Mouse (Mus musculus) midbrain, embryonic 12.5 days (tissue): ENCODE results near the gene Psmc3ip. TPM values are rescaled to one million over a fixed set of nuclear protein-coding genes. Genes with fewer than 3 reads are reported as not detected.

Experiments
- ATAC-seq: fragments of 200-750 bp; cut with Nextera tagmentation; 2 replicates; pipeline ENCODE4 v1.8.0; 2017; ENCODE audit warnings: low read depth, moderate TSS enrichment, moderate library complexity; ENCODE audit not compliant: low FRiP score
- H3K27ac ChIP-seq: fragments of 300-500 bp; sonication (generic); replicated peaks from 2 replicates; pipeline ENCODE4 v1.5.1; 2016; ENCODE audit warnings: mild to moderate bottlenecking
- H3K27me3 ChIP-seq: fragments of 300-500 bp; sonication (generic); 2 replicates; pipeline ENCODE4 v1.6.1; 2016; ENCODE audit warnings: mild to moderate bottlenecking
- H3K36me3 ChIP-seq: fragments of 300-500 bp; sonication (generic); 2 replicates; pipeline ENCODE4 v1.6.1; 2016
- H3K4me1 ChIP-seq: fragments of 300-500 bp; sonication (generic); 2 replicates; pipeline ENCODE4 v1.6.1; 2016
- H3K4me2 ChIP-seq: fragments of 300-500 bp; sonication (generic); replicated peaks from 2 replicates; pipeline ENCODE4 v1.6.1; 2016; ENCODE audit warnings: mild to moderate bottlenecking, moderate library complexity
- H3K4me3 ChIP-seq: fragments of 300-500 bp; sonication (generic); 2 replicates; pipeline ENCODE4 v1.5.1; 2016; ENCODE audit warnings: mild to moderate bottlenecking
- H3K9ac ChIP-seq: fragments of 300-500 bp; sonication (generic); replicated peaks from 2 replicates; pipeline ENCODE4 v1.6.1; 2016; ENCODE audit warnings: mild to moderate bottlenecking, moderate library complexity
- H3K9me3 ChIP-seq: fragments of 300-500 bp; sonication (generic); 2 replicates; pipeline ENCODE4 v1.6.1; 2016; ENCODE audit warnings: mild to moderate bottlenecking
- WGBS: fragments of 180-500 bp; shearing (Covaris S2); methylation state at CpG from one replicate; pipeline ENCODE4 v1.1.7; 2016; 5-methylcytosine and 5-hydroxymethylcytosine counted together
- polyA plus RNA-seq: library from polyadenylated mRNA; unstranded; fragments of >200 nt; fragmentation: Nextera tagmentation; extraction: Ambion mirVana; gene quantifications from 2 replicates; pipeline ENCODE4 v1.2.1, GENCODE M21; 2016

Psmc3ip gene
- polyA plus RNA-seq, 1 experiment from 2014 or later = 41.7 TPM

DNA sequence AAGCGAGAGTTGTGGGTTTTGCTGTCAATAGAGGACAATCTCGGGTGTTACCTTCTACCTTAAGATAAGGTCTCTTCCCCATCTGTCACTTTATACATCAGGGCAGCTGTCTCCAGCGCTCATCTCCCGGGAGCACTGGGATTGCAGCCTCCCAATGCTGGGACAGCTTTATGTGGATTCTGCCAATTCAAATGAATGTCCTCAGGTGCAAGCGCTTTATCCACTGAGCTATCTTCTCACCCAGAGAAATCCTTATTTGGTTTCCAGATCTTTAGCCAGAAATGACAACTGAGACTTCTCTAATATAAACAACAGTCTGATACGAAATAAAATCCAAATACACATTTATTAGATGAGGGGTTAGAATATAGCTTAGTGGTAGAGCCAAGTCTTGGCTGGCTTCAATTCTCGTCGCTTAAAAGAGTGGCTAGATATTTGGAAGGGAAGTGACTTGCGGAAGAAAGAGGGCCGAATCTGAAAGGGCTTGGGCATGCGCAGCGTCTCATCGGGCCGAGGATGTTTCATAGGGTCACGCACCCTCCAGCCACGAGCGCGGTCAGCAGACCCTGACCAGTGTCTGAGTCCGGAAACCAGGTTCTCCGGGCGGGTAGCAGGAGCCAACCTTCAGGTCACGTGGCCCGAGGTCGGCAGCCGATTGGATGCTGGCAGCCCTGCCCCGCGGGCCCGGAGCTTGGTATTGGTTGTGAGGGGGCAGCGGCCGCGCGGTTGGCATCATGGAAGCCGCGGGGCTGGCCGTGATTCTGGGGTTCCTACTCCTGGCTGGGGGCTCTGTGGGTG, 25.6 kb downstream of the Psmc3ip start, which contains the start of gene Naglu:
Gene Naglu (plus strand): TSS at position 622 of the 798 bp plus-strand sequence.
- H3K4me2 ChIP-seq = peak within 1 kb of the TSS; percentile 99
- no peaks in the 10 kb centered on the region for H3K9me3 ChIP-seq
- peak within 1 kb of the TSS; percentile 85 for H3K4me3 ChIP-seq
- WGBS = 4% methylated on average over 35 of the region's 35 CpGs
- ATAC-seq = peak; percentile 92
- peak within 1 kb of the TSS; percentile 80 for H3K9ac ChIP-seq
- H3K4me1 ChIP-seq = peaks cover 18% of the 10 kb centered on the region
- peaks cover 28% of the 10 kb centered on the region for H3K27me3 ChIP-seq
- 0 out of 2 replicates have a peak within 1 kb of the TSS, but pooled peaks have one; percentile 20 for H3K27ac ChIP-seq
- H3K36me3 ChIP-seq = no peaks in the 10 kb centered on the region

DNA sequence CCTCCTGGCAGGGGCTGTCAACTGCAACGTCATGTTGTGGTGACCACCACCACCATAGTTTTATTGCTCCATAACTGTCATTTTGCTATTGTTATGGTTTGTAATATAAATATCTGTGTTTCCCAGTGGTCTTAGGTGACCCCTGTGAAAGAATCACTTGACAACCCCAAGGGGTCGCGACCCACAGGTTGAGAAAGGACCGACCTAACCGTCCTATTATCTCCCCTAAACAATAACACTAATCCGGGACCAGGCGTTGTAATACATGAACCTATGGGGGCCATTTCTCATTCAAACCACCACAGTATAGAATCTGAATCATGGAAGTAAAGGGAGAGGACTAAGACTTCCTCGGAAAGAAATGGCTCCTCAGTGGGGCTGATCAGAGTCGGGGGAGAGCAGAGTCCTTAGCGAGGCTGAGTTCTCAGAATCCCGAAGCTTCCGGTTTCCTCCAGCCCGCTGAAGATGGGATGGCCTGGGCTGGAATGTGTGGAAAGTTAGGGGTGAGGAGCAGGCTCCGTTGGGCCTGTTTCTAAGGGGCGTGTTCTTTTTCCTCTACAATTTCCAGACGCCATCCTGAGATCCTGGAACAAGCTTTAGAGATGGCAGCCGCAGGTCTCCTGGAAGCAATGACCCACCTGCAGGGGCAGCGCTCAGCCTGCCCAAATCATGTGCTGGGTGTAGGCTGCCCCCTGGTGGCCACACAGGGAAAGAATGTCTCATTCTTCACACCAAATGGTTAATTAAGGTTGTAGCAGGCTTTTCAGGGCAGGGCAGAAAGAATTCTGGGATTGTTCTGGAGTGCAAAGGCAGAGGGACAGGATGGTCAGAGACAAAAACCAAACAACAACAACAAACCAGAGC, 28.5 kb downstream of the Psmc3ip start:
- Histone ChIP-seq H3K4me3 (peak overlapping the region; percentile 35), H3K36me3 (peaks cover 25% of the 10 kb centered on the region), H3K9ac (no peak overlapping the region; the same call in 1 of the 2 replicates), H3K4me2 (peak overlapping the region; percentile 60), H3K27me3 (peaks cover 20% of the 10 kb centered on the region), H3K4me1 (peaks cover 18% of the 10 kb centered on the region), H3K27ac (0 out of 2 replicates have a peak overlapping the region, but pooled peaks have one; percentile 22), H3K9me3 (no peaks in the 10 kb centered on the region)
- WGBS = 14% methylated on average over 18 of the region's 18 CpGs
- 0 out of 2 replicates have a peak, but pooled peaks have one; percentile 41 for ATAC-seq

DNA sequence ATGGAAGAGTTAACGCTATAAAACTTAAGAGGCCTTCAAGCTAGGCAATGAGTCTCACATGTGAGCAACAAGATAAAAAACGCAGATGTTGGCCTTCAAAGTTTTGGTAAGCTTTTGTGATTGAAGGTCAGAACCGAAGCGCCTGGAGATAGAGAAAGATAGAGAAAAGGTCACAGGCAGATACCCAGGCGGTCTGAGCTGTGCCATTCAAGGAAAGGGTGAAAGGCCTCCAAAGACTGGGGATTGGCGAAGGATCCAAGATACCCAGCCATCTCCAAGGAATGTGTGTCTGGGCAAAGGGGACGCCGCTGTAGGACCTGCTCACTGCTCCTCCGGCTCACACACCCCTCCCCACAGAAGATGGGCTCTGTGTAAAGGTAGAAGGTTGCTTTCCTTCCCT, 30.2 kb downstream of the Psmc3ip start:
- Histone ChIP-seq H3K9ac (no peak overlapping the region), H3K27ac (no peak overlapping the region), H3K27me3 (peaks cover 8% of the 10 kb centered on the region), H3K4me3 (no peak overlapping the region), H3K9me3 (no peaks in the 10 kb centered on the region), H3K4me1 (peaks cover 8% of the 10 kb centered on the region), H3K4me2 (no peak overlapping the region), H3K36me3 (peaks cover 43% of the 10 kb centered on the region)
- 92% methylated on average over 9 of the region's 9 CpGs for WGBS
- no peak for ATAC-seq

DNA sequence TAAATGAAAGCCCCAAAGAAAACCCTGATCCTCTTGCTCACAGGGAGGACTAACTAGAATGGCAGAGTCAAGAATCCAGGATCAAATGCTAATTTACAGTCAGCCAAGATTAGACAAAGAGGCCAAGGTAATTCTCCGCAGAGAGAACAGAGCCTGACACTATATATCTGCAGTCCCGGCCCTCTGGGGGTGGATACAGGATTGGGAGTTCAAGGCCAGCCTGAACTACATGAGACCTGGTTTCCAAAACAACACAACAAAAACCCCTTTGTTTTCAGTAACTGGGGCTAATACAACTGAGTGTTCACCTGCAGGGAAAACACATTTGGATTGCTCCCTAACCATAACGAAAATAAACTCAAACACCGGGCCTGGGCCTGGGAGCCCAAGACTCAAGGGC, 30.8 kb downstream of the Psmc3ip start:
- Histone ChIP-seq H3K27me3 (peaks cover 8% of the 10 kb centered on the region), H3K27ac (0 out of 2 replicates have a peak overlapping the region, but pooled peaks have one; percentile 58), H3K36me3 (peaks cover 48% of the 10 kb centered on the region), H3K9ac (no peak overlapping the region), H3K9me3 (no peaks in the 10 kb centered on the region), H3K4me1 (peaks cover 7% of the 10 kb centered on the region), H3K4me2 (no peak overlapping the region), H3K4me3 (no peak overlapping the region)
- WGBS = 88% methylated on average over 4 of the region's 4 CpGs
- no peak for ATAC-seq

DNA sequence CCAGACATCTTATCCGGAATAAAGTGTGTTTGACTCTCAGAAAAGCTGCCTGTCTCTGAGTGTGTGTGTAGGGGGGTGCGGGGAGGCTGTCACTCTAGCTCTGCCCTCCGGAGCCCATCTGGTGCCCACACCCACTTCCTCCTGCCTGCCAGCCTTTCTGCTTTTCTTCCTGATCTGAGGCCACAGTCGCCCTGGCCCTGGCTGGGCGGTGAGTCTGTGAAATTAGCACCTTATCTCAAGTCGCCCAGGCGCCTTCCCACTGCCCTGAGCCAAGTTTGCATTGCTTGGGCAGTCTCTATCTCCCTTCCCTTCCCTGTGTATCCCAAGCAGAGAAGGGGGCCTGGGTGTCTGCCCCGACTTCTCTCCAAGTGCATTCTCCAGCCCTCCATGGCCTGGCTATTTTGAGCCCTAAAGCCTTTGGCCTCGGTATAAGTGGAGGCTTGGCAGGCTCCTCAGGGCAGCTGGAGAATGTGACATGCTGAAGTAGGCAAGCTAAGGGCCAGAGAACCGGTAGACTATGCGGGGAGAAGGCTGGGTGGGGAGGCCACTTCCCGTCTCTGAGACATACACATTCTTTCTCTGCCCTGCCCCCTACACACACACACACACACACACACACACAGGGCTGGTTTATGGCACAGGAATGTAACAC, 31.4 kb downstream of the Psmc3ip start:
- 69% methylated on average over 12 of the region's 12 CpGs for WGBS
- peak overlapping the region; percentile 58 for H3K27ac ChIP-seq
- no peak overlapping the region for H3K9ac ChIP-seq
- H3K36me3 ChIP-seq = peaks cover 55% of the 10 kb centered on the region
- H3K4me2 ChIP-seq = no peak overlapping the region
- no peaks in the 10 kb centered on the region for H3K9me3 ChIP-seq
- no peak overlapping the region for H3K4me3 ChIP-seq
- peaks cover 5% of the 10 kb centered on the region; the same call in 1 of the 2 replicates for H3K4me1 ChIP-seq
- no peak for ATAC-seq
- H3K27me3 ChIP-seq = peaks cover 8% of the 10 kb centered on the region

DNA sequence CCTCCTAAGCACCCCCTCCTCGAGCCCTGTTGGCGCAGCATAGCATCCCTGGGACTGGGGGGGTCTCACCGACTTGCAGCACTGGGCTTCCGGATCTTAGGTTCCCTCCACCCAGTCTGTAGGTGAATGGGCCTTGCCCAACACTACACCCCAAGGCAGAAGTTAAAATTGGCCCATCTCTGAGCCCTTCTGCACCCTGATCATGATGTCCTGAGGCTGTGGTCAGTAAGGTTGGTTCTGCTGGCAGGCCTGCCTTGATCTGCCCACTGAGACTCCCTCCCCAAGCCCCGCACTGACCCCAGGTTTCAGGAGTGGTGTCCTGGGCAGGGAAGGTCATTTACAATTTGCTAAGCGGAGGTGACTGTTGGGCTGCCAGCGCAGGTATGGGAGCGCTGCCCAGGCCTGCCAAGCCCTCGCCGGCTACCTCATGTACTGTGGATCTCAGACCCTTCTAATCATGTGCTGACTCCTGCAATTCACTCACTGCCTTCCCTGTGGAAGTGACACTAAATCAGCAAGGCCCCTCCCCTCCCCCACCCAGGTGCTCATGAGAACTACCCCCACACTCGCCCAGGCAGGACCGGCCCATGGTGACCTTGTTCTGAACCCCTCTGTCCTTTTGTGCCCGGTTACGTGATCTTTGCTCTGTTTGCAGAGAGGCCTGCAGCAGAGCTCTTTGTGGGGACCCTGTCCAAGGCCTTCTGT, 32.1 kb downstream of the Psmc3ip start:
- ATAC-seq = no peak
- 79% methylated on average over 14 of the region's 14 CpGs for WGBS
- H3K27me3 ChIP-seq = peaks cover 6% of the 10 kb centered on the region
- H3K27ac ChIP-seq = peak overlapping the region; percentile 58
- H3K36me3 ChIP-seq = peaks cover 61% of the 10 kb centered on the region
- H3K9me3 ChIP-seq = no peaks in the 10 kb centered on the region
- no peak overlapping the region for H3K4me2 ChIP-seq
- H3K4me1 ChIP-seq = peaks cover 5% of the 10 kb centered on the region; the same call in 1 of the 2 replicates
- no peak overlapping the region for H3K4me3 ChIP-seq
- no peak overlapping the region for H3K9ac ChIP-seq

DNA sequence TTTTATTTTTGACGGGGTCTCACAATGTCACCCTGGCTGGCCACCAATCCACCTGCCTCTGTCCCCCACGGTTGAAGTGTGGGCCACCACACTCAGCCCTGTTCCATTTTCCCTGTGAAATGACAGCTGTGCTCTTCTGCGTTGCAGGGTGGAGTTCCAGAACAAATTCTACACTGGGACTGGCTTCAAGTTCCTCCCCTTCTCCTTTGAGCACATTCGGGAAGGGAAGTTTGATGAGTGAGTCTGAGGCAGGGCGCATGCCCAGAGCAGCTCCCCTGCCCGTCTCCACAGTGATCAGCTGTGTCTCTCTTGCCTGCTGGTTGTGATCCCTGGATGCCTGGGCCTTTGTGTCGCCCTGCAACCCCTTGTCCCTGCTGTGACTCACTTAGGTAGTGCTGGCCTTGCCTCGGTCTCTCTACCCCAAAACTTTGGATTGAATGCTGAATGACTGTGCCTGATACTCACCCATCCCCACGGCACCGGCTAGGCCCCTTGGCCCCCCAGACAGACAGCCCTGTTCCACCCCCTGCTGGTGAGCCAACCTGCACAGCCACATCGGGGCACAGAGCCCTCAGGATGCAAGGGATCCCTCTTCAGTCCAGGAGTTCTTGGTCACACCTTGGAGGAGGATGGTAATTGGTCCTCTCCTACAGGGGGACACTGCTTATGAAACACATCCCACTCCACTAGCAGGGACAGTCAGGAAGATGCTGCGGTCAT, 32.9 kb downstream of the Psmc3ip start:
- Histone ChIP-seq H3K4me1 (peaks cover 5% of the 10 kb centered on the region; the same call in 1 of the 2 replicates), H3K4me3 (no peak overlapping the region), H3K27me3 (no peaks in the 10 kb centered on the region), H3K9ac (no peak overlapping the region), H3K9me3 (no peaks in the 10 kb centered on the region), H3K4me2 (no peak overlapping the region), H3K27ac (no peak overlapping the region), H3K36me3 (peaks cover 61% of the 10 kb centered on the region)
- no peak for ATAC-seq
- WGBS = 80% methylated on average over 12 of the region's 12 CpGs

DNA sequence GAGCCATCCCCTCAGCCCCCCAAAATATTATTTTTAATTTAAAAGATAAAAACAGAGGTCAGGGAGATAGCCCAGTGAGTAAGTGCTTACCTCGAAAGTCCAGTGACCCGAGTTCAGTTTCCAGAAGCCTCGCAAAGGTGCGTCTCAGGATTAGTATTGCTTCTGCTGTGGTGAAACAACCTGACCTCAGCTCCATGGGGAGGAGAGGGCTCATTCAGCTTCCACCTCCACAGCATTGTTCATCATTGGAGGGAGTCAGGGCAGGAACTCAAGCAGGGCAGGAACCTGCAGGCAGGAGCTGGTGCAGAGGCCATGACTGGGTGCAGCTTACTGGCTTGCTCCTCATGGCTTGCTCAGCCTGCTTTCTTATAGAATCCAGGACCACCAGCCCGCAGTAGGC, 34.2 kb downstream of the Psmc3ip start:
- Histone ChIP-seq H3K27ac (no peak overlapping the region), H3K27me3 (no peaks in the 10 kb centered on the region), H3K9me3 (no peaks in the 10 kb centered on the region), H3K4me1 (no peaks in the 10 kb centered on the region), H3K4me3 (no peak overlapping the region), H3K4me2 (no peak overlapping the region), H3K9ac (no peak overlapping the region), H3K36me3 (peaks cover 72% of the 10 kb centered on the region)
- WGBS = 90% methylated on average over 5 of the region's 5 CpGs
- no peak for ATAC-seq

DNA sequence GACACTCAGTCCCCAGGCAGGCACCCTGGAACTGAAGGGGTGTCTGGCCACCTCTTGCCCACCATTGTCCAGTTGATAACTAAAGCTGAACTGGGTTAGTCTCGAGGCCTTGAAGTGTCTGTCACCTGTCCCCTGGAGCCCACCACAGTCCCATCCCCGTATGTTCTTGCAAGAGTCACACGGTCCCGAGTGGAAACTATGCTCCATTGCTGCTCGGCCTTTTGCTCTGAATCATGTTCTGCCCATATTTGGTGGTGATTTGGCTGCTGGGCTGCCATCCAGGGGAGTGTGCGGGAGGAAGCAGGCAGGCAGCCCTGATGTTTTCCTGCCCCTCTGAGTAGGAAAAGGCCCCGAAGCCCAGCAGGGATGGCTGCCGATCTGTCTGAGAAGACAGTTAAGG, 35.1 kb downstream of the Psmc3ip start:
- H3K9me3 ChIP-seq = no peaks in the 10 kb centered on the region
- H3K4me3 ChIP-seq = no peak overlapping the region
- H3K27me3 ChIP-seq = no peaks in the 10 kb centered on the region
- H3K4me2 ChIP-seq = no peak overlapping the region
- H3K4me1 ChIP-seq = no peaks in the 10 kb centered on the region
- ATAC-seq = no peak
- H3K27ac ChIP-seq = peak overlapping the region; percentile 40; the same call in 1 of the 2 replicates
- H3K9ac ChIP-seq = no peak overlapping the region
- peaks cover 79% of the 10 kb centered on the region for H3K36me3 ChIP-seq
- 75% methylated on average over 8 of the region's 8 CpGs for WGBS

DNA sequence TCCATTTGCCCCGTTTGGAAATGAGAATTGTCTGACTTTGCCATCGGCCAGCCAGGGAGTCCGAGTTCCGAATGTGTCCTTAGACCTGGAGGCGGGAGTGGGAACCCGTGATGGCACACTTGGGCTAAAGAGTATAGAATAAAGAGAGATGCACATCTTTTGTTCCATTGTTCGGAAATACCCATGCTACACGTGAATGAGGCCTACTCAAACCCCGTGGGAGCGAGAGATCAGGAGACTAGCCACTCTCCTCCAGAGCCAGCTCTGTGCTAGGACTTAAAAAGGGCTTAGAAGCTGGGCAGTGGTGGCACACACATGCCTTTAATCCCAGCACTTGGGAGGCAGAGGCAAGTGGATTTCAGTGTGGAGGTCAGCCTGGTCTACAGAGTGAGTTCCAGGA, 35.8 kb downstream of the Psmc3ip start:
- H3K4me1 ChIP-seq = no peaks in the 10 kb centered on the region
- H3K9ac ChIP-seq = no peak overlapping the region
- H3K27me3 ChIP-seq = no peaks in the 10 kb centered on the region
- peaks cover 84% of the 10 kb centered on the region for H3K36me3 ChIP-seq
- H3K4me2 ChIP-seq = no peak overlapping the region
- H3K9me3 ChIP-seq = no peaks in the 10 kb centered on the region
- no peak overlapping the region for H3K4me3 ChIP-seq
- no peak for ATAC-seq
- WGBS = 74% methylated on average over 10 of the region's 10 CpGs
- H3K27ac ChIP-seq = no peak overlapping the region

DNA sequence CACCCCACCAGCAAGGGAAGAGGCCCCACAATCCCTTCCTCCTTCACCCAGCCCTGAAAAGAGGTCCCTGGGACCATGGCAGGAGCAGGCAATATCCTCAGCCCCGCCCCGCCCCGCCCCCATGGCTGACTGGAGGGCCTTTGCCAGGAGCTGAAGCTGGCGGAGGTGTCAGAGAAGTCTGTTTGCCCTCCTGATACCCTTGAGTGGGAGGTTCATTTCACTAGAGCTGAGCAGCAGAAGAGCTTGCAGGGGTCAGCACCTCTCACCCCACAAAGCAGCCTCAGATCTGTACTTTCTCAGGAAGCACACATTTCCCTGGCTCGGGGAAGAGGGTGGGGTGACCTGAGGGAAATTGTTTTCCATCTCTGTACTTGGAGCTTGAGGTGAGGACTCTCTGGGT, 36.5 kb downstream of the Psmc3ip start:
- Histone ChIP-seq H3K9ac (no peak overlapping the region), H3K27me3 (no peaks in the 10 kb centered on the region), H3K4me1 (no peaks in the 10 kb centered on the region), H3K36me3 (peaks cover 82% of the 10 kb centered on the region), H3K4me3 (no peak overlapping the region), H3K27ac (no peak overlapping the region), H3K9me3 (no peaks in the 10 kb centered on the region), H3K4me2 (no peak overlapping the region)
- no peak for ATAC-seq
- WGBS = 86% methylated on average over 5 of the region's 5 CpGs
